Mouse (Mus musculus) heart, adult 9 months (tissue): Measurements from ENCODE around the gene Nrxn2.

Source experiments
- DNase-seq, 2 experiments: peaks; one replicate each; pipeline ENCODE4 v3.0.0; 2022; ENCODE audit warnings: low spot score in 2 of 2

Gene Nrxn2

GRCm38 (mm10) chr19:6518601-6519000, 100.1 kb downstream of the Nrxn2 start:
- DNase-seq = no peak

- no peak for DNase-seq
Observed at GRCm38 (mm10) chr19:6519483-6519882, 101.0 kb downstream of the Nrxn2 start.

GRCm38 (mm10) chr19:6521630-6522029, 103.1 kb downstream of the Nrxn2 start:
- DNase-seq = no peak

- DNase-seq = no peak
Observed at GRCm38 (mm10) chr19:6522289-6522688, 103.8 kb downstream of the Nrxn2 start.

- DNase-seq = no peak
Observed at GRCm38 (mm10) chr19:6525023-6525422, 106.5 kb downstream of the Nrxn2 start.

GRCm38 (mm10) chr19:6526010-6526409, 107.5 kb downstream of the Nrxn2 start:
- no peak for DNase-seq

- no peak for DNase-seq
Observed at GRCm38 (mm10) chr19:6527439-6527838, 108.9 kb downstream of the Nrxn2 start.

GRCm38 (mm10) chr19:6527839-6528531, 109.5 kb downstream of the Nrxn2 start:
- no peak for DNase-seq

- peak; percentile 44 to 57 for DNase-seq
Observed at GRCm38 (mm10) chr19:6529265-6529985, 110.9 kb downstream of the Nrxn2 start.

- DNase-seq = no peak
Observed at GRCm38 (mm10) chr19:6530359-6530758, 111.8 kb downstream of the Nrxn2 start.

- peak; percentile 47 to 54 for DNase-seq
Observed at GRCm38 (mm10) chr19:6531011-6531631, 112.6 kb downstream of the Nrxn2 start.

- DNase-seq = peak; percentile 38 to 51
Observed at GRCm38 (mm10) chr19:6531832-6532471, 113.4 kb downstream of the Nrxn2 start.

- DNase-seq = no peak
Observed at GRCm38 (mm10) chr19:6532656-6533055, 114.1 kb downstream of the Nrxn2 start.

- DNase-seq = no peak
Observed at GRCm38 (mm10) chr19:6533290-6534117, 115.0 kb downstream of the Nrxn2 start.

- DNase-seq = no peak
Observed at GRCm38 (mm10) chr19:6534118-6534415, 115.5 kb downstream of the Nrxn2 start.

GRCm38 (mm10) chr19:6536201-6536600, 117.7 kb downstream of the Nrxn2 start:
- no peak for DNase-seq

- DNase-seq = no peak
Observed at GRCm38 (mm10) chr19:6536696-6537095, 118.2 kb downstream of the Nrxn2 start.

- DNase-seq = no peak
Observed at GRCm38 (mm10) chr19:6537526-6537925, 119.0 kb downstream of the Nrxn2 start.

GRCm38 (mm10) chr19:6538546-6538945, 120.0 kb downstream of the Nrxn2 start:
- no peak for DNase-seq

GRCm38 (mm10) chr19:6539592-6539991, 121.1 kb downstream of the Nrxn2 start:
- DNase-seq = no peak

GRCm38 (mm10) chr19:6540191-6540590, 121.7 kb downstream of the Nrxn2 start:
- DNase-seq = no peak

- no peak for DNase-seq
Observed at GRCm38 (mm10) chr19:6541521-6541920, 123.0 kb downstream of the Nrxn2 start.
